In the genomic region with DNA sequence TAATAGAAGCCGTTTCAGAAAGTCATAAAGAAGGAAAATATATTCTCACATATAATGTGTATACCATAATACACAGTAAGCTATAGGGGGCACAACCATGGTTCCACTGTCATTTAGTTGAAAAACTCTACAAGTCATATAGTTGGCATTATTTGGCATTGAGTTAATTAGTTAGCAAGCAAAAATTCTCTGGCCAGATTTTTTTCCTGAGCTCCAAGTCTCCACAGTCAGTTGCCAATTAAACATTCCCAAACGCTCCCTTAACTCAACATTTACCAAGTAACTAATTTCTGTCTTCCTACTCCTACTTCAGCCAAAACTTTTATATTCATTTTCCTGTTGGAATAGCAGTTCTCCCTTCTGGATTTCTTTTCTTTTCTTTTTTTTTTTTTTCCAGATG, we compare ENCODE assay signal across 23 mouse cellular contexts. TPM values are rescaled to one million over a fixed set of nuclear protein-coding genes. Genes with fewer than 3 reads are reported as not detected.
DNase-seq lines count a peak whose midpoint lies in the region; ATAC-seq and TF ChIP-seq lines count a peak whose summit lies in the region.
"Had no signal": no experiment of that assay in that cellular context is flagged by ENCODE, and none has a peak within 500 bp of the region (broad histone marks: within the 10 kb centered on the region; RNA-seq: fewer than 3 reads in every experiment).

No protein-coding gene starts in this region.

- 88% methylated on average over 2 of the region's 2 CpGs for WGBS in kidney, embryonic 14.5 days
- 55% methylated on average over 2 of the region's 2 CpGs for WGBS in kidney, adult 2 months
- WGBS in kidney, embryonic 15.5 days = 87% methylated on average over 2 of the region's 2 CpGs
- 94% methylated on average over 2 of the region's 2 CpGs for WGBS in midbrain, embryonic 11.5 days
- 93% methylated on average over 2 of the region's 2 CpGs for WGBS in midbrain, embryonic 13.5 days

- no peak overlapping the region for H3K4me3 ChIP-seq in kidney, embryonic 14.5 days (ENCODE audit: low read length)
- no peak overlapping the region for H3K4me3 ChIP-seq in kidney, adult 2 months (ENCODE audit: insufficient read depth, low read depth, low read length)
- no peak overlapping the region for H3K4me3 ChIP-seq in kidney, embryonic 15.5 days (replicated peaks)
- no peak overlapping the region for H3K4me3 ChIP-seq in midbrain, embryonic 11.5 days (ENCODE audit: low read depth, low read length)
- H3K4me3 ChIP-seq in midbrain, embryonic 13.5 days (replicated peaks) = no peak overlapping the region

- no peak overlapping the region for H3K9ac ChIP-seq in kidney, embryonic 14.5 days (ENCODE audit: low read depth, low read length)
- H3K9ac ChIP-seq in kidney, embryonic 15.5 days = no peak overlapping the region
- no peak overlapping the region for H3K9ac ChIP-seq in midbrain, embryonic 11.5 days (ENCODE audit: low read length)
- H3K9ac ChIP-seq in midbrain, embryonic 13.5 days (replicated peaks) = no peak overlapping the region

- no peak overlapping the region for H3K4me2 ChIP-seq in kidney, embryonic 14.5 days (replicated peaks; ENCODE audit: low read depth, low read length)
- H3K4me2 ChIP-seq in kidney, embryonic 15.5 days = no peak overlapping the region
- no peak overlapping the region for H3K4me2 ChIP-seq in midbrain, embryonic 11.5 days
- H3K4me2 ChIP-seq in midbrain, embryonic 13.5 days (replicated peaks) = no peak overlapping the region

- no peak for TF ChIP-seq POLR2A in kidney, adult 2 months (IDR thresholded peaks at IDR 0.05; ENCODE audit: low read depth, low read length)

- peak; percentile 9 for DNase-seq in kidney, adult 11 months
- peak; percentile 78 for DNase-seq in kidney, adult 2 months
- DNase-seq in kidney, adult 9 months = peak; percentile 81
- DNase-seq in kidney, postnatal 10 days = no peak
- DNase-seq in midbrain, embryonic 11.5 days (ENCODE audit: low spot score, missing footprints) = peak; percentile 53
- DNase-seq: adrenal gland, adult 2 months; adrenal gland, adult 8-10 months; adrenal gland, postnatal 10 days; adrenal gland, postnatal 14 days; adrenal gland, postnatal 25 days; adrenal gland, postnatal 36 days; B cell, adult 2 months; cerebellum, adult 11 months; cerebellum, adult 11-12 months had no signal

- no peak overlapping the region for H3K27ac ChIP-seq in kidney, embryonic 14.5 days (ENCODE audit: low read depth, low read length)
- peak overlapping the region; percentile 80 for H3K27ac ChIP-seq in kidney, adult 2 months (ENCODE audit: insufficient read depth, low read depth, low read length)
- no peak overlapping the region for H3K27ac ChIP-seq in kidney, embryonic 15.5 days
- H3K27ac ChIP-seq in midbrain, embryonic 11.5 days (ENCODE audit: low read depth, low read length) = no peak overlapping the region
- no peak overlapping the region for H3K27ac ChIP-seq in midbrain, embryonic 13.5 days

- H3K27me3 ChIP-seq in kidney, embryonic 14.5 days (ENCODE audit: control insufficient read depth, insufficient read depth, low read length) = no peaks in the 10 kb centered on the region
- no peaks in the 10 kb centered on the region for H3K27me3 ChIP-seq in kidney, adult 2 months (replicated peaks; ENCODE audit: control insufficient read depth, insufficient read depth, low read length)
- no peaks in the 10 kb centered on the region for H3K27me3 ChIP-seq in kidney, embryonic 15.5 days
- no peaks in the 10 kb centered on the region for H3K27me3 ChIP-seq in midbrain, embryonic 11.5 days (ENCODE audit: control insufficient read depth, insufficient read depth, low read length)
- no peaks in the 10 kb centered on the region for H3K27me3 ChIP-seq in midbrain, embryonic 13.5 days
- H3K27me3 ChIP-seq: CH12.LX, Patski had no signal

- no peaks in the 10 kb centered on the region for H3K36me3 ChIP-seq in kidney, embryonic 14.5 days (ENCODE audit: control insufficient read depth, insufficient read depth, low read length)
- H3K36me3 ChIP-seq in kidney, adult 2 months (ENCODE audit: control insufficient read depth, insufficient read depth, low read length) = no peaks in the 10 kb centered on the region
- no peaks in the 10 kb centered on the region for H3K36me3 ChIP-seq in kidney, embryonic 15.5 days
- no peaks in the 10 kb centered on the region for H3K36me3 ChIP-seq in midbrain, embryonic 11.5 days (ENCODE audit: control insufficient read depth, insufficient read depth, low read length)
- H3K36me3 ChIP-seq in midbrain, embryonic 13.5 days = no peaks in the 10 kb centered on the region
- H3K36me3 ChIP-seq: G1E had no signal

- ATAC-seq in kidney, embryonic 14.5 days (ENCODE audit: low FRiP score, low TSS enrichment) = no peak
- no peak for ATAC-seq in kidney, embryonic 15.5 days (replicated peaks; ENCODE audit: low FRiP score)
- no peak for ATAC-seq in midbrain, embryonic 11.5 days (ENCODE audit: low FRiP score)
- ATAC-seq in midbrain, embryonic 13.5 days = no peak
- ATAC-seq: activated CD4-positive, CD25-positive, alpha-beta regulatory T cell, adult 4 months; CD4-positive, CD25-positive, alpha-beta regulatory T cell, adult 4 months; Patski had no signal

- H3K4me1 ChIP-seq in kidney, embryonic 14.5 days (ENCODE audit: control insufficient read depth, insufficient read depth, low read length) = no peaks in the 10 kb centered on the region
- peaks cover 7% of the 10 kb centered on the region; the same call in 1 of the 2 replicates for H3K4me1 ChIP-seq in kidney, adult 2 months (ENCODE audit: control insufficient read depth, insufficient read depth, low read length)
- no peaks in the 10 kb centered on the region for H3K4me1 ChIP-seq in kidney, embryonic 15.5 days
- H3K4me1 ChIP-seq in midbrain, embryonic 11.5 days (ENCODE audit: control insufficient read depth, insufficient read depth, low read length) = no peaks in the 10 kb centered on the region
- H3K4me1 ChIP-seq in midbrain, embryonic 13.5 days (replicated peaks) = no peaks in the 10 kb centered on the region

- TF ChIP-seq CTCF in kidney, adult 2 months (conservative IDR thresholded peaks at IDR 0.05; ENCODE audit: insufficient read depth, insufficient read length, low read depth, low read length) = no peak

- H3K9me3 ChIP-seq in kidney, embryonic 14.5 days (ENCODE audit: control insufficient read depth, low read length) = no peaks in the 10 kb centered on the region
- no peaks in the 10 kb centered on the region for H3K9me3 ChIP-seq in kidney, embryonic 15.5 days (replicated peaks)
- no peaks in the 10 kb centered on the region for H3K9me3 ChIP-seq in midbrain, embryonic 11.5 days (ENCODE audit: control insufficient read depth, low read length)
- H3K9me3 ChIP-seq in midbrain, embryonic 13.5 days = no peaks in the 10 kb centered on the region

RNA-seq across cellular contexts. Expression of a gene that starts 2.4 kb away (rescaled TPM):
- polyA plus RNA-seq in kidney, embryonic 14.5 days (2014; fragmentation: Nextera tagmentation; extraction: Ambion mirVana) = not detected in 2 replicates
- polyA plus RNA-seq in kidney, adult 2 months (2012; rRNA removed) = 0.68 and 1.2 TPM in 2 replicates
- polyA plus RNA-seq in kidney, embryonic 15.5 days (2015; fragmentation: Nextera tagmentation; extraction: Ambion mirVana) = 0.39 TPM in 1 of 2 replicates, not detected in the other
- polyA plus RNA-seq in midbrain, embryonic 11.5 days (2014; fragmentation: Nextera tagmentation; extraction: Ambion mirVana) = 0.27 TPM in 1 of 2 replicates, not detected in the other
- 2.5 and 3.3 TPM in 2 replicates for polyA plus RNA-seq in midbrain, embryonic 13.5 days (2015; fragmentation: Nextera tagmentation; extraction: Ambion mirVana)
- polyA plus RNA-seq: activated CD4-positive, CD25-positive, alpha-beta regulatory T cell, adult 4 months; adrenal gland, adult 2 months; C2C12; CD4-positive, CD25-positive, alpha-beta regulatory T cell, adult 4 months; G1E; Patski had no signal

RNA-seq across cellular contexts. Expression of a gene that starts 34.3 kb away (rescaled TPM):
- polyA plus RNA-seq in kidney, embryonic 14.5 days (2014; fragmentation: Nextera tagmentation; extraction: Ambion mirVana) = 46.8 and 60.8 TPM in 2 replicates
- 26.6 and 35.1 TPM in 2 replicates for polyA plus RNA-seq in kidney, adult 2 months (2012; rRNA removed)
- 35.9 and 37.0 TPM in 2 replicates for polyA plus RNA-seq in kidney, embryonic 15.5 days (2015; fragmentation: Nextera tagmentation; extraction: Ambion mirVana)
- 119 and 123 TPM in 2 replicates for polyA plus RNA-seq in midbrain, embryonic 11.5 days (2014; fragmentation: Nextera tagmentation; extraction: Ambion mirVana)
- polyA plus RNA-seq in midbrain, embryonic 13.5 days (2015; fragmentation: Nextera tagmentation; extraction: Ambion mirVana) = 61.5 and 76.2 TPM in 2 replicates

RNA-seq across cellular contexts. Expression of a gene that starts 58.3 kb away (rescaled TPM):
- polyA plus RNA-seq in kidney, embryonic 14.5 days (2014; fragmentation: Nextera tagmentation; extraction: Ambion mirVana) = 497 and 807 TPM in 2 replicates
- 4.2 and 6.8 TPM in 2 replicates for polyA plus RNA-seq in kidney, adult 2 months (2012; rRNA removed)
- polyA plus RNA-seq in kidney, embryonic 15.5 days (2015; fragmentation: Nextera tagmentation; extraction: Ambion mirVana) = 478 and 554 TPM in 2 replicates
- 628 and 641 TPM in 2 replicates for polyA plus RNA-seq in midbrain, embryonic 11.5 days (2014; fragmentation: Nextera tagmentation; extraction: Ambion mirVana)
- 210 and 259 TPM in 2 replicates for polyA plus RNA-seq in midbrain, embryonic 13.5 days (2015; fragmentation: Nextera tagmentation; extraction: Ambion mirVana)

Comparison
In these comparisons a context has a peak if more than half of its experiments do, and no peak if none do; other contexts are left out.
1. RNA of a gene that starts 58.3 kb away (polyA plus RNA-seq): 628 to 641 TPM in midbrain, embryonic 11.5 days, 497 to 807 TPM in kidney, embryonic 14.5 days, 478 to 554 TPM in kidney, embryonic 15.5 days and 210 to 259 TPM in midbrain, embryonic 13.5 days; 4.2 to 6.8 TPM in kidney, adult 2 months; every median in the first group is over 10 times any median in the second.